Mouse (Mus musculus) MEL (cell line): ENCODE measurements around the gene Gm20388.

Experiments used
- CTCF ChIP-seq, 3 experiments: IDR thresholded peaks in 2 of 3; conservative IDR thresholded peaks in 1 of 3; 2 replicates each; pipeline ENCODE4 v1.5.1; 2011 to 2012; ENCODE audit warnings: low read length in 3 of 3, low read depth in 2 of 3, mild to moderate bottlenecking in 2 of 3, improper control_type of control experiment in 1 of 3, inconsistent platforms in 1 of 3, mixed read lengths in 1 of 3, moderate library complexity in 1 of 3; ENCODE audit not compliant: control insufficient read depth in 1 of 3, insufficient read depth in 1 of 3, poor library complexity in 1 of 3, severe bottlenecking in 1 of 3
- E2F4 ChIP-seq: IDR thresholded peaks from 2 replicates; pipeline ENCODE4 v1.6.1; 2011; ENCODE audit warnings: low read depth, low read length, improper control_type of control experiment, borderline replicate concordance
- EP300 ChIP-seq, 2 experiments: IDR thresholded peaks; 2 replicates each; pipeline ENCODE4 v1.6.1; 2011; ENCODE audit warnings: improper control_type of control experiment in 2 of 2, low read length in 2 of 2, low read depth in 1 of 2, mild to moderate bottlenecking in 1 of 2
- HCFC1 ChIP-seq: IDR thresholded peaks from 2 replicates; pipeline ENCODE4 v1.6.1; 2012; ENCODE audit warnings: low read depth, mild to moderate bottlenecking, inconsistent platforms, low read length, improper control_type of control experiment, moderate library complexity
- KAT2A ChIP-seq: conservative IDR thresholded peaks from 2 replicates; pipeline ENCODE4 v1.6.1; 2012; ENCODE audit warnings: low read depth, low read length, improper control_type of control experiment, inconsistent platforms
- MAFK ChIP-seq: IDR thresholded peaks from 2 replicates; pipeline ENCODE4 v1.6.1; 2011; ENCODE audit warnings: low read depth, mild to moderate bottlenecking, low read length, improper control_type of control experiment, borderline replicate concordance
- NRF1 ChIP-seq: IDR thresholded peaks from 2 replicates; pipeline ENCODE4 v1.6.1; 2014; ENCODE audit warnings: low read depth, mild to moderate bottlenecking, inconsistent platforms, low read length, improper control_type of control experiment, moderate library complexity; ENCODE audit not compliant: poor library complexity, insufficient read depth, severe bottlenecking
- POLR2A ChIP-seq, 2 experiments: IDR thresholded peaks; 2 replicates each; pipeline ENCODE4 v1.6.1; 2011 to 2012; ENCODE audit warnings: low read length in 2 of 2, mild to moderate bottlenecking in 2 of 2, control low read depth in 1 of 2, improper control_type of control experiment in 1 of 2, low read depth in 1 of 2, moderate library complexity in 1 of 2; ENCODE audit not compliant: control insufficient read depth in 1 of 2, insufficient read depth in 1 of 2, poor library complexity in 1 of 2
- RCOR1 ChIP-seq: IDR thresholded peaks from 2 replicates; pipeline ENCODE4 v1.6.1; 2012; ENCODE audit warnings: low read depth, mild to moderate bottlenecking, inconsistent platforms, low read length, improper control_type of control experiment
- SIN3A ChIP-seq: IDR thresholded peaks from 2 replicates; pipeline ENCODE4 v1.6.1; 2012; ENCODE audit warnings: low read length, improper control_type of control experiment, inconsistent platforms
- TAL1 ChIP-seq: IDR thresholded peaks from 2 replicates; pipeline ENCODE4 v1.6.1; 2012; ENCODE audit warnings: mild to moderate bottlenecking, inconsistent platforms, low read length, moderate library complexity, mixed read lengths
- USF1 ChIP-seq: IDR thresholded peaks from 2 replicates; pipeline ENCODE4 v1.6.1; 2014; ENCODE audit warnings: low read depth, mild to moderate bottlenecking, inconsistent platforms, low read length, improper control_type of control experiment, moderate library complexity
- ZC3H11A ChIP-seq: IDR thresholded peaks from 2 replicates; pipeline ENCODE4 v1.6.1; 2012; ENCODE audit warnings: low read depth, mild to moderate bottlenecking, inconsistent platforms, low read length, improper control_type of control experiment
- ZNF384 ChIP-seq: IDR thresholded peaks from 2 replicates; pipeline ENCODE4 v1.6.1; 2012; ENCODE audit warnings: low read depth, mild to moderate bottlenecking, inconsistent platforms, low read length, improper control_type of control experiment

DNA sequence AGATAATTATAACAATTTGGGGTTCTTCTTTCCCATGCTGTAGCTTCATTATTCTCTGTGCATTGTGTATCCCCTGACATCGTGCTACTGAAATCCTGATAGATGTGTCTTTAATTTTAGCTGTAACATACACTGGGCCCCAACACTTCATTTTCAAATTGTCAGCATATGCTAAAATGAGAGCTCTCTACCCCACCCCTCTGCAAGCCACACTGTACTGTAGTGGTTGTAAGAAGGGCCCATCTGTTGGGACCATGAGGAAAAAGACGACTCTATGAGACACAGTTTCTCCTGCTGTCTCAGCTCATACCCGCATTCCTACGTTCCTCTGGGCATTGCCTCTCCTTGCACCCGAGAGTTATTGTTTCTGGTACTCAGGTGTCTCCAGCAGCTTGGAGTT lies 4226.6 kb downstream of the Gm20388 start:
- no peak for TF ChIP-seq E2F4
- no peak for TF ChIP-seq KAT2A
- TF ChIP-seq HCFC1: no peak
- TF ChIP-seq NRF1: no peak
- TF ChIP-seq TAL1: no peak
- no peak for TF ChIP-seq USF1
- no peak for TF ChIP-seq EP300 (IDR thresholded peaks at IDR 0.05; ENCODE audit: low read depth in 1 of 2, low read length in 2 of 2)
- no peak for TF ChIP-seq SIN3A
- no peak for TF ChIP-seq POLR2A (IDR thresholded peaks at IDR 0.05; ENCODE audit: control insufficient read depth in 1 of 2, insufficient read depth in 1 of 2, low read depth in 1 of 2, low read length in 2 of 2, poor library complexity in 1 of 2)
- TF ChIP-seq ZNF384: no peak
- no peak for TF ChIP-seq MAFK
- TF ChIP-seq CTCF (IDR thresholded peaks at IDR 0.05 in 2 of 3, conservative IDR thresholded peaks at IDR 0.05 in 1 of 3; ENCODE audit: control insufficient read depth in 1 of 3, insufficient read depth in 1 of 3, low read depth in 2 of 3, low read length in 3 of 3, poor library complexity in 1 of 3, severe bottlenecking in 1 of 3): no peak
- TF ChIP-seq ZC3H11A: no peak
- TF ChIP-seq RCOR1: no peak
